ENCODE assay signal across 21 mouse cellular contexts in the genomic region with DNA sequence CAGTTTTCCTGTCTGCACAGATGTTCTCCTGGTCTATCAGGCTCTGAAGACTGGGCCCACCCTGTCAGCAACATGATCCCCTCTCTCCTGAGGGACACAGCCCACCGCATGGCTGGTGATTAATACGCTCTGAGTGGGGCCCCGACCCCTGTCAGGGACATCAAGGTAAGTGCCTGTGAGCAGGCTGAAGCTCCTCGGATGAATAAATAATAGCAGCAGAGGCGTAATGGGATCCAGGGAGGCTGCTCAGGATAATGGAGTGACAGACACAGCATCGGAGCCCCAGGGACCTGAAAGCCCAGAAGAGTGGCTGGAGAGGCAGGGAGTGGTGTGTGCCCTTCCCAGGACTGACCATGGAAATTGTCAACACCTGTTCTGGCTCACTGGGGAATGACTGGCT.
A peak's percentile ranks its signal among the peaks of the same experiment; 100 is the strongest.
DNase-seq lines count a peak whose midpoint lies in the region; ATAC-seq lines count a peak whose summit lies in the region.
"Had no signal": no experiment of that assay in that cellular context is flagged by ENCODE, and none has a peak within 500 bp of the region (broad histone marks: within the 10 kb centered on the region; RNA-seq: fewer than 3 reads in every experiment).

No protein-coding gene starts in this region.

- no peak overlapping the region for H3K27ac ChIP-seq in hindbrain, embryonic 11.5 days (ENCODE audit: low read depth, low read length)
- H3K27ac ChIP-seq in hindbrain, embryonic 16.5 days (ENCODE audit: low read depth, low read length): no peak overlapping the region
- H3K27ac ChIP-seq in midbrain, embryonic 12.5 days (replicated peaks): peak overlapping the region; percentile 43
- no peak overlapping the region for H3K27ac ChIP-seq in midbrain, embryonic 16.5 days (ENCODE audit: low read length)
- no peak overlapping the region for H3K27ac ChIP-seq in neural tube, embryonic 13.5 days (replicated peaks)
- H3K27ac ChIP-seq: heart, embryonic 10.5 days; hindbrain, embryonic 15.5 days; limb, embryonic 12.5 days; liver, embryonic 12.5 days had no signal

- H3K36me3 ChIP-seq in hindbrain, embryonic 11.5 days (ENCODE audit: control insufficient read depth, insufficient read depth, low read length): no peaks in the 10 kb centered on the region
- no peaks in the 10 kb centered on the region for H3K36me3 ChIP-seq in hindbrain, embryonic 16.5 days (ENCODE audit: control insufficient read depth, insufficient read depth, low read length)
- H3K36me3 ChIP-seq in midbrain, embryonic 12.5 days: no peaks in the 10 kb centered on the region
- H3K36me3 ChIP-seq in midbrain, embryonic 16.5 days (ENCODE audit: control insufficient read depth, insufficient read depth, low read length): no peaks in the 10 kb centered on the region
- H3K36me3 ChIP-seq in neural tube, embryonic 13.5 days: no peaks in the 10 kb centered on the region
- H3K36me3 ChIP-seq: heart, embryonic 10.5 days; hindbrain, embryonic 15.5 days; limb, embryonic 12.5 days; liver, embryonic 12.5 days had no signal

- peak; percentile 44 for ATAC-seq in hindbrain, embryonic 11.5 days (ENCODE audit: low FRiP score)
- no peak for ATAC-seq in hindbrain, embryonic 16.5 days
- ATAC-seq in midbrain, embryonic 12.5 days (ENCODE audit: low FRiP score, low read depth): 0 out of 2 replicates have a peak, but pooled peaks have one; percentile 6
- no peak for ATAC-seq in midbrain, embryonic 16.5 days
- ATAC-seq in neural tube, embryonic 13.5 days (ENCODE audit: low read depth): peak; percentile 63
- ATAC-seq: intestine, postnatal 0 days; liver, embryonic 12.5 days had no signal

- DNase-seq in hindbrain, embryonic 11.5 days (ENCODE audit: low spot score): peak; percentile 35
- peak; percentile 9 for DNase-seq in embryo, embryonic 11.5 days (ENCODE audit: low read depth, low spot score)
- no peak for DNase-seq in heart, adult 9 months (ENCODE audit: low spot score in 2 of 2)
- DNase-seq in adrenal gland, adult 18-20 months (ENCODE audit: low spot score in 2 of 2): no peak
- DNase-seq: adrenal gland, postnatal 36 days; B cell, adult 2 months; cerebellum, adult 18-20 months; cerebellum, postnatal 25 days; gastrocnemius, postnatal 36 days; lung, adult 2 months; thymus, postnatal 36 days had no signal

- no peak overlapping the region for H3K4me2 ChIP-seq in hindbrain, embryonic 11.5 days (replicated peaks; ENCODE audit: low read depth, low read length)
- no peak overlapping the region for H3K4me2 ChIP-seq in hindbrain, embryonic 16.5 days (ENCODE audit: low read length)
- no peak overlapping the region for H3K4me2 ChIP-seq in midbrain, embryonic 12.5 days (replicated peaks)
- H3K4me2 ChIP-seq in midbrain, embryonic 16.5 days (ENCODE audit: low read length): no peak overlapping the region
- H3K4me2 ChIP-seq in neural tube, embryonic 13.5 days: no peak overlapping the region
- H3K4me2 ChIP-seq: hindbrain, embryonic 15.5 days; limb, embryonic 12.5 days; liver, embryonic 12.5 days had no signal

- H3K4me1 ChIP-seq in hindbrain, embryonic 11.5 days (replicated peaks; ENCODE audit: control insufficient read depth, insufficient read depth, low read length): no peaks in the 10 kb centered on the region
- no peaks in the 10 kb centered on the region for H3K4me1 ChIP-seq in hindbrain, embryonic 16.5 days (ENCODE audit: control insufficient read depth, insufficient read depth, low read depth, low read length)
- H3K4me1 ChIP-seq in midbrain, embryonic 12.5 days: peaks cover 29% of the 10 kb centered on the region
- H3K4me1 ChIP-seq in midbrain, embryonic 16.5 days (ENCODE audit: control insufficient read depth, insufficient read depth, low read length): 0 out of 2 replicates have a peak, but pooled peaks cover 3% of the 10 kb centered on the region
- H3K4me1 ChIP-seq in neural tube, embryonic 13.5 days (replicated peaks): peaks cover 25% of the 10 kb centered on the region
- H3K4me1 ChIP-seq: liver, embryonic 12.5 days; megakaryocyte, embryonic 14.5 days had no signal

- H3K9ac ChIP-seq in hindbrain, embryonic 11.5 days (ENCODE audit: low read depth, low read length): no peak overlapping the region
- H3K9ac ChIP-seq in hindbrain, embryonic 16.5 days (ENCODE audit: low read depth, low read length): no peak overlapping the region
- H3K9ac ChIP-seq in midbrain, embryonic 12.5 days (replicated peaks): no peak overlapping the region
- no peak overlapping the region for H3K9ac ChIP-seq in midbrain, embryonic 16.5 days (ENCODE audit: low read depth, low read length)
- H3K9ac ChIP-seq in neural tube, embryonic 13.5 days: no peak overlapping the region
- H3K9ac ChIP-seq: hindbrain, embryonic 15.5 days; limb, embryonic 12.5 days; liver, embryonic 12.5 days had no signal

- no peaks in the 10 kb centered on the region for H3K9me3 ChIP-seq in hindbrain, embryonic 11.5 days (ENCODE audit: control insufficient read depth, low read length)
- no peaks in the 10 kb centered on the region; the same call in 1 of the 2 replicates for H3K9me3 ChIP-seq in hindbrain, embryonic 16.5 days (ENCODE audit: control insufficient read depth, low read length)
- no peaks in the 10 kb centered on the region for H3K9me3 ChIP-seq in midbrain, embryonic 12.5 days
- H3K9me3 ChIP-seq in midbrain, embryonic 16.5 days (replicated peaks; ENCODE audit: control insufficient read depth, low read length, poor library complexity, severe bottlenecking): no peaks in the 10 kb centered on the region
- H3K9me3 ChIP-seq in neural tube, embryonic 13.5 days: no peaks in the 10 kb centered on the region
- H3K9me3 ChIP-seq: heart, embryonic 10.5 days; hindbrain, embryonic 15.5 days; limb, embryonic 12.5 days; liver, embryonic 12.5 days; megakaryocyte, embryonic 14.5 days had no signal

- no peak overlapping the region for H3K4me3 ChIP-seq in hindbrain, embryonic 11.5 days (ENCODE audit: low read depth, low read length)
- H3K4me3 ChIP-seq in hindbrain, embryonic 16.5 days (ENCODE audit: low read length): no peak overlapping the region
- no peak overlapping the region for H3K4me3 ChIP-seq in midbrain, embryonic 12.5 days
- no peak overlapping the region for H3K4me3 ChIP-seq in midbrain, embryonic 16.5 days (ENCODE audit: low read depth, low read length)
- no peak overlapping the region for H3K4me3 ChIP-seq in neural tube, embryonic 13.5 days
- H3K4me3 ChIP-seq: heart, embryonic 10.5 days; hindbrain, embryonic 15.5 days; limb, embryonic 12.5 days; liver, embryonic 12.5 days; megakaryocyte, embryonic 14.5 days had no signal

- 25% methylated on average over 6 of the region's 6 CpGs for WGBS in hindbrain, embryonic 11.5 days
- 32% methylated on average over 6 of the region's 6 CpGs for WGBS in hindbrain, embryonic 16.5 days
- WGBS in midbrain, embryonic 12.5 days: 27% methylated on average over 6 of the region's 6 CpGs
- WGBS in midbrain, embryonic 16.5 days: 23% methylated on average over 6 of the region's 6 CpGs
- WGBS in neural tube, embryonic 13.5 days: 40% methylated on average over 6 of the region's 6 CpGs

- H3K27me3 ChIP-seq in hindbrain, embryonic 11.5 days (ENCODE audit: control insufficient read depth, insufficient read depth, low read length): peaks cover 8% of the 10 kb centered on the region
- H3K27me3 ChIP-seq in hindbrain, embryonic 16.5 days (replicated peaks; ENCODE audit: control insufficient read depth, insufficient read depth, low read length): no peaks in the 10 kb centered on the region
- H3K27me3 ChIP-seq in midbrain, embryonic 12.5 days: peaks cover 67% of the 10 kb centered on the region
- H3K27me3 ChIP-seq in midbrain, embryonic 16.5 days (ENCODE audit: control insufficient read depth, insufficient read depth, low read depth, low read length): no peaks in the 10 kb centered on the region
- peaks cover 8% of the 10 kb centered on the region; the same call in 1 of the 2 replicates for H3K27me3 ChIP-seq in neural tube, embryonic 13.5 days
- H3K27me3 ChIP-seq: hindbrain, embryonic 15.5 days; limb, embryonic 12.5 days had no signal

Comparison
In these comparisons a context has a peak if more than half of its experiments do, and no peak if none do; other contexts are left out.
1. ATAC-seq: peak in hindbrain, embryonic 11.5 days (single experiment), midbrain, embryonic 12.5 days (single experiment) and neural tube, embryonic 13.5 days (single experiment); none in hindbrain, embryonic 16.5 days (single experiment) and midbrain, embryonic 16.5 days (single experiment).
2. DNase-seq: peak in hindbrain, embryonic 11.5 days (single experiment) and embryo, embryonic 11.5 days (single experiment); none in heart, adult 9 months (0 of 2) and adrenal gland, adult 18-20 months (0 of 2).